Mouse (Mus musculus) kidney, adult 8-10 months (tissue): ENCODE measurements around the gene Josd2.

Source experiments
- DNase-seq, 2 experiments: peaks; one replicate each; pipeline ENCODE4 v3.0.0; 2022

Gene Josd2

DNA sequence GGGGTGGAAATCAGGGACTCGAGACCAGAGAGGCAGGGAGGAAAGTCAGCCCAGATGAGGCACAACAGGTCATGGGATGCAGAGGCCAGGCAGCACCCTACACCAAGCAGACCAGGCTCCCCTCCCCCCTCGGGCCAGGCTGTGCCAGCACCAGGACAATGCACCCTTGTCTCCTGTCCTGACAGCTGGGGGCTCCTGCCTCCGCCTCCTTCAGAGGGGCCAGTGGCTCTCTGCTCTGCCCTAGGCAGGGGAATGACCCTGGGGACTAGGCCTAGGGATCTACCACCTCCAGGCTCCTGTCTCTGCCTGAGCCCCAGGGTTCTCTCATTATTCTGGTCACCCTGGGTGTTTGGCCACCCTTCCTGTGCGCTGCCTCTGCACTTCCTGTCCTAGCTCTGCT lies 6.6 kb downstream of the Josd2 start:
- no peak for DNase-seq

- DNase-seq = no peak
Measured at GRCm38 (mm10) chr7:44475046-44475614, 7.3 kb downstream of the Josd2 start.

GRCm38 (mm10) chr7:44482836-44483435 lies 15.2 kb downstream of the Josd2 start:
- DNase-seq = no peak

DNA sequence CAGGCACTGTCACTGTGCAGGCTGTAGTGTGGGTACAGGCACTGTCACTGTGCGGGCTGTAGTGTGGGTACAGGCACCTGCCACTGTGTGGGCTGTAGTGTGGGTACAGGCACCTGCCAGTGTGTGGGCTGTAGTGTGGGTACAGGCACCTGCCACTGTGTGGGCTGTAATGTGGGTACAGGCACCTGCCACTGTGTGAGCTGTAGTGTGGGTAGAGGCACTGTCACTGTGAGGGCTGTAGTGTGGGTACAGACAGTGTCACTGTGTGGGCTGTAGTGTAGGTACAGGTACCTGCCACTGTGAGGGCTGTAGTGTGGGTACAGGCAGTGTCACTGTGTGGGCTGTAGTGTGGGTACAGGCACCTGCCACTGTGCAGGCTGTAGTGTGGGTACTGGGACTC lies 16.3 kb downstream of the Josd2 start:
- DNase-seq = no peak

- peak; percentile 42 to 81 for DNase-seq
Measured at GRCm38 (mm10) chr7:44484841-44485571, 17.2 kb downstream of the Josd2 start.

DNA sequence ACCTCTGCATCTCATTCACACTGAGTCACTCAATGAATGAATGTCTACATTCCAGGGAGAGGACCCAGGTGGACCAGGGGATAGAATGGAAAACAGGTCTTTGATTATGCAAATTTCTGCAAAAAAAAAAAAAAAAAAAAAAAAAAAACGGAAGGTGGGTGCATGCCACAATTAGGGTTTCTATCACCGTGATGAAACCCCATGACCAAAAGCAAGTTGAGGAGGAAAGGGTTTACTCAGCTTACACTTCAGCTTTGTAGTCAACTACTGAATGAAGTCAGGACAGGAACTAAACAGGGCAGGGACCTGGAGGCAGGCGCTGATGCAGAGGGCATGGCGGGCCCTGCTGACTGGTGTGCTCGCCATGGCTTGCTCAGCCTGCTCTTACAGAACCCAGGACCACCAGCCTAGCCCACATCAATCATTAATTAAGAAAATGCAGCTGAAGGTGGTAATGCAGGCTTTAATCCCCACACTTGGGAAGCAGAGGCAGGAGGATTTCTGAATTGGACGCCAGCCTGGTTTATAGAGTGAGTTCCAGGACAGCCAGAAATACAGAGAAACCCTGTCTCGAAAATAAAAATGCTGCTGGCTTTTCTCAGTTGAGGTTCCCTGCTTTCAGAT lies 17.9 kb downstream of the Josd2 start:
- DNase-seq = no peak

- no peak for DNase-seq
Measured at GRCm38 (mm10) chr7:44486927-44487575, 19.3 kb downstream of the Josd2 start.

GRCm38 (mm10) chr7:44487936-44488335 lies 20.2 kb downstream of the Josd2 start:
- no peak for DNase-seq

GRCm38 (mm10) chr7:44488545-44488944 lies 20.8 kb downstream of the Josd2 start:
- DNase-seq = no peak

- no peak for DNase-seq
Measured at GRCm38 (mm10) chr7:44490281-44490680, 22.5 kb downstream of the Josd2 start.

DNA sequence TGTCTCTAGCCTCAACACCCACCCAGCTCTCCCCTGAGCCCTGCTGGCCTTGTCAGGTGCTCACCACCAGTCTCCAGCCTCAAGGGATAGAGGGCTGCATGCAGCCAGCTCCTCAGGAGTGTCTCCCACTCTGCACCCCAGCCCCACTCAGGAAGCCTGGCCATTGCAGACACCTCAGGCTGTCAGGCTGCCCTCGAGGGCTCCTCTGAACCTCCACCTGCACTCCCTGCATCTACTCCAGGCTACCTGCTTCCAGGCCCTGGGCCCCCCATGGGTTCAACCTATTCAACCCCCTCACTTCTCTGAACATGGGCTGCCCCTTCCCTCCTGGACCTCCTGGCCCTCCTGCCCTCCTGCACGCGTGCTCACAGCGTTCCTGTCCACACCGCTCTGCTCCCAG lies 23.6 kb downstream of the Josd2 start:
- DNase-seq = no peak

GRCm38 (mm10) chr7:44492166-44492826 lies 24.5 kb downstream of the Josd2 start:
- no peak for DNase-seq

- no peak for DNase-seq
Measured at GRCm38 (mm10) chr7:44494681-44495080, 26.9 kb downstream of the Josd2 start.

DNA sequence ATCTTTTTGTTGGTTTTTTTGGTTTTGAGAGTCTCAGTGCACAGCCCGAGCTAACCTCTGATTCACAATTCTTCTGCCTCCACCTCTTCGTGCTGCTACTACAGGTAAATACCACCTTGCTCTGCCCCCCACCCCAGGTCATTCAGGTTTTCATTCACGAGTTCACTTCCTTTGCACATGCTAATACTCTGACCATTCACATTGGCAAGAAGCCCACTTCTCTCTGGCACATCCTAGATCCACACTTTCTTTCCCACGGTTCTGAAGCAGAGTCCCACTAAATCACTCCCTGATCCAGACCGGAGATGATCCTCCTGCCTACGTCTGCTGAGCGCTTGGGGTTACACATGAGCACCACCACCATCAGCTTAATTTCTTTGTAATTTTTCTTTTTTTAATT lies 27.3 kb downstream of the Josd2 start:
- DNase-seq = no peak

DNA sequence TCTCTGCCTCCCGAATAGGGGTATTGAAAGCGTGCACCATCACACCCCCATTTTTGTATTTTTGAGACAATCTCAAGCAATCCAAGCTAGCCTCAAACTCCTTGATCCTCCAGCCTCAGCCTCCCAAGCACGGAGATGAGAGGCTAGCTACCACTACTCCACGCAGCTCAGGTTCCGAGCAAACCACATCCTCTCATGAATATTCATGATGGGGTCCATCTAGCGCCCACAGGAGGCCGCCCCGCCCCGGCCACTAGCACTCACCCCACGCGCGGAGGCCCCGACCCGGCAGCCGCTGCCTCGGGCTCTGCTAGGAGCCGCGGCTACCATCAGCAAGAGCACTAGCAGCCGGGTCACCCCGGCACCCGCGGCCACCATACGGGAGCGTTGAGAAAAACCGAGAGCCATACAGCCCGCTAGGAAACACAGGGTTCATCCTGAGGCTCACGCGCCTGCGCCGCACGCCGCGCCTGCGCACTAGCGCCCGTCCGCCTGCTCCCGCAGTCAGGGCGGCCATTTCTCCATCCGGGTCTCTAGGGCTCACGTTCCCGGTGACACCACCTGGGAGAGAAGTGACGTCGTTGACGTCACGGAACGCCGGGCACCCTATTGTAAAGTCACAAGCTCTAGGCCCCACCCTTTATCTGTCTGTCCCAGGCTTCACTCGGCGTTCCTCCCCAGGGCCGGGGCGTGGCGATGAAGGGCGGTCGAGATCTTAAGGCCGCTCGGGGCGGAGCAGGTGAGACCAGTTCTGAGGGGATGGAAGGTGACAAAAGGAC lies 28.4 kb downstream of the Josd2 start, which contains the start of the genes Emc10 and Fam71e1:
Gene Emc10, minus strand, starts transcription at position 538 of the 779 bp plus-strand sequence.
Gene Fam71e1, plus strand, starts transcription at position 590 of the 779 bp plus-strand sequence.
- peak; percentile 98 for DNase-seq

GRCm38 (mm10) chr7:44496771-44497109 lies 29.0 kb downstream of the Josd2 start:
- DNase-seq = no peak

DNA sequence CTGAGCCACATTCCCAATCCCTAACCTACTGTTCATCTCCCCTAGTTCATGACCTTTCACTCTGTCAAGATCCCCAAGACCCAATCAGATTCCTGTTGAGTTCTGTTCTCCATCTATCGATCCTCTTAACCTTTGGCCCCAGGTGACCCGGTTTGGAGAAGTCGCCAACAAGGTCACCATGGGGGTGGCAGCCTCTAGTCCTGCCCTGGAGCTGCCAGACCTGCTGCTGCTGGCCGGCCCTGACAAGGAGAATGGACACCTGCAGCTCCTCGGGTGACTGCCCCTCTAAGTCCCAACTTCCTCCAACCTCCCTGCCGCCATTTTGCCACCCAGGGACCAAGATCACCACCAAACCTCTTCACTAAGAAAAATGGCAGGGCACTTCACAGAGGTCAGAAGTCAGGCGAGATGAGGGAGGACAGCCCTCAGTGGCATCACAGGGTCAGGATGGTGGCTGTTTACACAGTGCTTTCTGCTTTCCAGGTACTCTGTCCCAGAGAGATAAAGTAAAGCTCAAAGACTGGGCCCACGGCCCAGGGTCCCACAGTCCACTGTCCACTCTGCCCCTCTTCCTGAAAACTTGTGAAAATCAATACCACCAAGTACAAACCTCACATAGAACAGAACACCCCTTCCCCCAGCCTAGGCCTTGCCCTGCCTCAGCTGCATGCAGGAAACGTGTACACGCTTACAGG lies 29.7 kb downstream of the Josd2 start:
- DNase-seq = no peak

DNA sequence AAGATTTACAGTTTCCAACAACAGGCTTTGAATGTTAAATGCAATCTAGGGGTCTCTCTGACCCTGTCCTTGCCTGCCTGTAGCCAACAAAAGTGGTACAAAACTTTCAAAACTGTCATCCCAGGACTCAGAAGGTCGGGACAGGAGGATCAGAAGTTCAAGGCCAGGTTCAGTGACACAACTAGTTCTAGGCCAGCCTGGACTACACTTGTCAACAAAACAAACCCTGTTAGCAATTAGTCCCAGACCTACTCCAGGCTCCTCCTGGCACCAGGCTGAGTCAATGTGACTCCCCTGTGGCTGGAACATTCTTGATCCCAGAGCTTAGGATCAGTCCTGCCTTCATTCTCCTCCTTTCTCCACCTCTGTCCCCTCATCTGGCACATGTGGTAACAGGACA lies 31.1 kb downstream of the Josd2 start:
- DNase-seq = no peak

DNA sequence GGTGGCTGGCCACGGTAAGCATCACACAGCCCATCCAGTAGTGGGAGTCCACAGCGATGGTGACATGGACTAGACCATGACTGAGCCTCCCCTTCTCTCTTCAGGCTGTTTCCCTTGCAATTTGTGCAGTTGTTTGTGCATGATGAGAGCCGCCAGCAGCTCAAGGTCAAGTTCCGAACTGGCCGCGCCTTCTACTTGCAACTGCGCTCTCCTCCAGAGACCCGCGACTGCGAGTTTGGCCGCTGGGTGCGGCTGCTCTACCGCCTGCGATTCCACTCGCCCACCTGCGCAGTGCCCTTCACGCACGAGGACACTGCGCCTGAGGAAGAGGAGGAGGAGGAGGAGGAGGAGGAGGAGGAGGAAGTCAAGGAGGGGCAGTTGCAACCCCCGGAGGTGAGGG lies 32.3 kb downstream of the Josd2 start:
- DNase-seq = no peak

- DNase-seq = peak; percentile 31 to 65
Measured at GRCm38 (mm10) chr7:44501563-44502115, 33.9 kb downstream of the Josd2 start.

GRCm38 (mm10) chr7:44507491-44507890 lies 39.7 kb downstream of the Josd2 start:
- DNase-seq = no peak
